Mouse (Mus musculus) cerebellum, adult 2 months (tissue): ENCODE measurements at regions not wholly inside any gene's neighbourhood (a gene's known extent, or its start where the extent isn't known, plus 50 kb on each side); places are given as distances from the start of the nearest gene placed in this dataset.
A peak's percentile ranks its signal among the peaks of the same experiment; 100 is the strongest.

ENCODE experiments used
- DNase-seq, 2 experiments: peaks; one replicate each; pipeline ENCODE4 v3.0.0; 2021
- H3K27ac ChIP-seq: fragments of 200-500 bp; 2 replicates; pipeline ENCODE4 v1.5.1; 2012; ENCODE audit warnings: low read length, control low read depth, inconsistent platforms; ENCODE audit not compliant: insufficient read depth
- H3K27me3 ChIP-seq: fragments of 200-500 bp; 2 replicates; pipeline ENCODE4 v1.6.1; 2012; ENCODE audit warnings: inconsistent platforms, mild to moderate bottlenecking, low read length, moderate library complexity; ENCODE audit not compliant: control insufficient read depth, insufficient read depth
- H3K4me1 ChIP-seq: fragments of 200-500 bp; 2 replicates; pipeline ENCODE4 v1.6.1; 2011; ENCODE audit warnings: low read length; ENCODE audit not compliant: control insufficient read depth, insufficient read depth
- H3K4me3 ChIP-seq: fragments of 200-500 bp; replicated peaks from 2 replicates; pipeline ENCODE3; 2011; ENCODE audit warnings: mild to moderate bottlenecking, low read depth, low read length, control low read depth; ENCODE audit not compliant: insufficient read depth
- CTCF ChIP-seq: fragments of 200-500 bp; IDR thresholded peaks from 2 replicates; pipeline ENCODE4 v1.5.1; 2011; ENCODE audit warnings: low read depth, mild to moderate bottlenecking, control low read depth, low read length, moderate library complexity, borderline replicate concordance; ENCODE audit not compliant: insufficient read depth
- POLR2A ChIP-seq: fragments of 200-500 bp; IDR thresholded peaks from 2 replicates; pipeline ENCODE4 v1.6.1; 2011; ENCODE audit warnings: low read length, control low read depth, borderline replicate concordance; ENCODE audit not compliant: insufficient read depth
- WGBS: fragments of 180-500 bp; shearing (Covaris S2); methylation state at CpG from one replicate; pipeline ENCODE4 v1.1.7; 2018; 5-methylcytosine and 5-hydroxymethylcytosine counted together

- Histone ChIP-seq H3K27me3 (no peaks in the 10 kb centered on the region), H3K27ac (no peak overlapping the region), H3K4me1 (no peaks in the 10 kb centered on the region), H3K4me3 (no peak overlapping the region)
- 46% methylated on average over 4 of the region's 4 CpGs for WGBS
- peak in 1 of 2 experiments; percentile 7 for DNase-seq
- TF ChIP-seq POLR2A (no peak), CTCF (no peak)
These were observed 1025.6 kb downstream of the Diaph3 start for GRCm38 (mm10) chr14:86115254-86116057.

- TF ChIP-seq POLR2A (no peak), CTCF (no peak)
- no peak for DNase-seq
- Histone ChIP-seq H3K4me3 (no peak overlapping the region), H3K27me3 (no peaks in the 10 kb centered on the region), H3K27ac (no peak overlapping the region), H3K4me1 (no peaks in the 10 kb centered on the region)
- 89% methylated on average over 1 of the region's 1 CpGs for WGBS
These were observed 1039.5 kb downstream of the Diaph3 start for GRCm38 (mm10) chr14:86101497-86101896.

- TF ChIP-seq CTCF: no peak
- TF ChIP-seq POLR2A: no peak
- 64% methylated on average over 6 of the region's 6 CpGs for WGBS
- DNase-seq: no peak
- Histone ChIP-seq H3K27me3 (no peaks in the 10 kb centered on the region), H3K27ac (no peak overlapping the region), H3K4me1 (no peaks in the 10 kb centered on the region), H3K4me3 (no peak overlapping the region)
These were observed 1070.5 kb downstream of the Diaph3 start for GRCm38 (mm10) chr14:86070313-86071100.

GRCm38 (mm10) chr14:86069329-86069728, 1071.7 kb downstream of the Diaph3 start:
- H3K27ac ChIP-seq: no peak overlapping the region
- H3K4me1 ChIP-seq: no peaks in the 10 kb centered on the region
- WGBS: 53% methylated on average over 1 of the region's 1 CpGs
- H3K4me3 ChIP-seq: no peak overlapping the region
- DNase-seq: no peak
- TF ChIP-seq POLR2A (no peak), CTCF (no peak)
- H3K27me3 ChIP-seq: no peaks in the 10 kb centered on the region

GRCm38 (mm10) chr14:86067743-86068142, 1073.3 kb downstream of the Diaph3 start:
- no peak for DNase-seq
- WGBS: 89% methylated on average over 1 of the region's 1 CpGs
- Histone ChIP-seq H3K4me1 (no peaks in the 10 kb centered on the region), H3K4me3 (no peak overlapping the region), H3K27me3 (no peaks in the 10 kb centered on the region), H3K27ac (no peak overlapping the region)
- TF ChIP-seq CTCF (no peak), POLR2A (no peak)

- Histone ChIP-seq H3K4me1 (no peaks in the 10 kb centered on the region), H3K4me3 (no peak overlapping the region), H3K27ac (no peak overlapping the region), H3K27me3 (no peaks in the 10 kb centered on the region)
- WGBS: 61% methylated on average over 3 of the region's 3 CpGs
- DNase-seq: no peak
- TF ChIP-seq CTCF: no peak
These were observed 1077.5 kb downstream of the Diaph3 start for GRCm38 (mm10) chr14:86063620-86063943.

- Histone ChIP-seq H3K4me1 (no peaks in the 10 kb centered on the region), H3K4me3 (no peak overlapping the region), H3K27ac (no peak overlapping the region), H3K27me3 (no peaks in the 10 kb centered on the region)
- peak in 1 of 2 experiments; percentile 5 for DNase-seq
- WGBS: 7% methylated on average over 11 of the region's 11 CpGs
- no peak for TF ChIP-seq POLR2A
- no peak for TF ChIP-seq CTCF
These were observed 1078.0 kb downstream of the Diaph3 start for GRCm38 (mm10) chr14:86062885-86063619.

GRCm38 (mm10) chr14:86056991-86057390, 1084.0 kb downstream of the Diaph3 start:
- Histone ChIP-seq H3K4me3 (no peak overlapping the region), H3K27me3 (no peaks in the 10 kb centered on the region), H3K27ac (no peak overlapping the region), H3K4me1 (peaks cover 3% of the 10 kb centered on the region; the same call in 1 of the 2 replicates)
- peak in 1 of 2 experiments; percentile 22 for DNase-seq
- TF ChIP-seq POLR2A (no peak), CTCF (no peak)
- 29% methylated on average over 4 of the region's 4 CpGs for WGBS
